Mouse (Mus musculus) limb, embryonic 13.5 days (tissue): ENCODE data around the gene Capn2. TPM values are rescaled to one million over a fixed set of nuclear protein-coding genes. Genes with fewer than 3 reads are reported as not detected.

ENCODE experiments used
- ATAC-seq: fragments of 200-750 bp; cut with Nextera tagmentation; 2 replicates; pipeline ENCODE4 v1.8.0; 2017; ENCODE audit warnings: low read depth, moderate number of reproducible peaks, moderate TSS enrichment; ENCODE audit not compliant: low FRiP score
- H3K27ac ChIP-seq: fragments of 300-500 bp; sonication (generic); 2 replicates; pipeline ENCODE4 v1.5.1; 2015; ENCODE audit warnings: inconsistent platforms, mild to moderate bottlenecking, moderate library complexity
- H3K27me3 ChIP-seq: fragments of 300-500 bp; sonication (generic); 2 replicates; pipeline ENCODE4 v1.6.1; 2015; ENCODE audit warnings: mild to moderate bottlenecking, inconsistent platforms
- H3K36me3 ChIP-seq: fragments of 300-500 bp; sonication (generic); 2 replicates; pipeline ENCODE4 v1.6.1; 2015; ENCODE audit warnings: inconsistent platforms, mild to moderate bottlenecking, moderate library complexity
- H3K4me1 ChIP-seq: fragments of 300-500 bp; sonication (generic); 2 replicates; pipeline ENCODE4 v1.6.1; 2015; ENCODE audit warnings: inconsistent platforms
- H3K4me2 ChIP-seq: fragments of 300-500 bp; sonication (generic); replicated peaks from 2 replicates; pipeline ENCODE4 v1.6.1; 2015; ENCODE audit warnings: inconsistent platforms, mild to moderate bottlenecking, moderate library complexity
- H3K4me3 ChIP-seq: fragments of 300-500 bp; sonication (generic); 2 replicates; pipeline ENCODE4 v1.5.1; 2015; ENCODE audit warnings: moderate library complexity, mild to moderate bottlenecking, inconsistent platforms
- H3K9ac ChIP-seq: fragments of 300-500 bp; sonication (generic); 2 replicates; pipeline ENCODE4 v1.6.1; 2015; ENCODE audit warnings: mild to moderate bottlenecking, inconsistent platforms
- H3K9me3 ChIP-seq: fragments of 300-500 bp; sonication (generic); 2 replicates; pipeline ENCODE4 v1.6.1; 2016; ENCODE audit warnings: inconsistent platforms
- WGBS: fragments of 180-500 bp; shearing (Covaris S2); methylation state at CpG from one replicate; pipeline ENCODE4 v1.1.7; 2015; 5-methylcytosine and 5-hydroxymethylcytosine counted together
- polyA plus RNA-seq: library from polyadenylated mRNA; unstranded; fragments of >200 nt; fragmentation: Nextera tagmentation; extraction: Ambion mirVana; gene quantifications from 2 replicates; pipeline ENCODE4 v1.2.1, GENCODE M21; 2015

The Capn2 gene
- polyA plus RNA-seq, 1 experiment from 2014 or later, result 148 TPM

DNA sequence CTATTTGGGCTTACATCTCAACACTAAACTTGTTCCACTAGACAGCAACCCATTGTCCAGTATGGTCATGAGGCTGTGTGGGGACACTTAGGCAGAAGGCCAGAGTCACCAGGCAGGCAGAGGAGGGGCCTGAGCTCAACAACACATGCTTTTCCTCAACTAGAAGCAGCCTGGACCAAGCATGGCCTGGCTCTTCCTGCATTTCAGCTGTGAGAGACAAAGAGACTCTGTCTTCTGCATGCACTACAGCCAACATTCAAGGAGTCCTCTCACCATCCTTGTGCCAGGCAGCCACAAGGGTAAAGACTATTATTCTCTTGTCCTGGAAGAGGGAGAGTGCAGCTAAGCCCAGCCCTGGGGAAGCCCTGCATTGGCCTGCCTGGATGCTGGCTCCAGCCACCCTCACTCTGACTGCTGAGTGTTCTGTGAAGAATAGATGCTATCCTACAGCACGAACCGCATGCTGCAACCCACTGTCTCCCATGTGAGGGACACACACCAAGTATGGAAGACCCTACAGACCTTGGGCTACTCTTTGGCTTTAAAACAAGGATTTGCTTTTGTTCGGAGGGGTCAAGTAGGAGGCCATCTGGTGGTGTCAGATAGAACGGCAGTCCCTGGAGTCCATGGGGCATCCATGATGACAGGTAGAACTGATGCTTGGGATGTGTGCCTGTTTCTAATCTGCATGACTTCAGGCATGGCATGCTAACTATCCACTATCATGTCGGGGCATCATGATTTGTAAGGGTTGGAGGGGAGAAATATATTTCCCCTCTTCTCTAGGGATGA, 42.2 kb downstream of the Capn2 start:
- H3K27ac ChIP-seq, result no peak overlapping the region
- H3K36me3 ChIP-seq, result peaks cover 100% of the 10 kb centered on the region
- no peak overlapping the region for H3K4me2 ChIP-seq
- H3K4me1 ChIP-seq, result no peaks in the 10 kb centered on the region
- no peak overlapping the region for H3K4me3 ChIP-seq
- WGBS, result 85% methylated on average over 5 of the region's 5 CpGs
- no peaks in the 10 kb centered on the region for H3K9me3 ChIP-seq
- no peak overlapping the region for H3K9ac ChIP-seq
- no peaks in the 10 kb centered on the region for H3K27me3 ChIP-seq
- ATAC-seq, result no peak

DNA sequence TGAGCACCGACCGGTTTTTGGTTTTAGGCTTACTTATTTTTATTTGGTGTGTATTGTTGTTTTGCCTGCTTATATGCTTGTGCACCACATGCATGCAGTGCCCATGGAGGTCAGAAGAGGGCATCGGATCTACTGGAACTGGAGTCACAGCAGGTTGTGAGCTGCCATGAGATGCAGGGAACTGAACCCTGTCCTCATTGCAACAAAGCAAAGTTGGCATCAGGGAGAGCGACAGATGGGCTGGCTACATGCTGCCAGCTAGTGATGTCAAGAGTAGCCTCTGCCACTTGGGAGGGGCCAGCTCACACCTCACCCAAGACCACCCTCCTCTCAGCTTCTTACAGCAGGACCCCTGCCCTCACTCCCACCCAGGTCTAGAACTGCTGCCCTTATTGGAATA, 51.4 kb downstream of the Capn2 start:
- 92% methylated on average over 4 of the region's 4 CpGs for WGBS
- H3K36me3 ChIP-seq, result peaks cover 72% of the 10 kb centered on the region
- no peak overlapping the region for H3K4me3 ChIP-seq
- no peak overlapping the region for H3K9ac ChIP-seq
- H3K27ac ChIP-seq, result no peak overlapping the region
- H3K4me2 ChIP-seq, result no peak overlapping the region
- H3K4me1 ChIP-seq, result 0 out of 2 replicates have a peak, but pooled peaks cover 5% of the 10 kb centered on the region
- no peaks in the 10 kb centered on the region for H3K27me3 ChIP-seq
- no peak for ATAC-seq
- no peaks in the 10 kb centered on the region for H3K9me3 ChIP-seq

DNA sequence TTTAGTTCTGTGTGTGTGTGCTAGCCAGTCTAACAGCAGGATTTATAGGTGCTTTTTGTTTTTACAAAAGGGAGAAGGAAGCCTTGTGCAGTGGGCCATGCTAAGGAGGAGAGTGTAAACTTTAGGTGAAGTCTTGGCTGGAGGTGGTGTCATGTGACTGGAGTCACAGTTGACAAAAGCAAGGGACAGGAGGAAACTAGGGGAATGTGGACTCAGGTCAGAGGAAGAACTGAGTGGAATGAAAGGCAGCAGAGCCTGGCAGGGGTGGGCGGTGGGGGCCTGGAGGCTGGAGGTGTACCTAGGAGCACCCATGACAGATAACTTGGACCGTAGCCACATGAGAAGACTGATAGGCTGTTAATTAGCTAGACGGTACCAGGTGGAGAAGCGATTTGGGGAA, 52.1 kb downstream of the Capn2 start:
- no peaks in the 10 kb centered on the region for H3K27me3 ChIP-seq
- peaks cover 72% of the 10 kb centered on the region for H3K36me3 ChIP-seq
- no peak overlapping the region for H3K27ac ChIP-seq
- no peaks in the 10 kb centered on the region for H3K9me3 ChIP-seq
- WGBS, result 83% methylated on average over 4 of the region's 4 CpGs
- no peak for ATAC-seq
- no peak overlapping the region for H3K4me2 ChIP-seq
- H3K4me1 ChIP-seq, result 0 out of 2 replicates have a peak, but pooled peaks cover 5% of the 10 kb centered on the region
- H3K4me3 ChIP-seq, result no peak overlapping the region
- H3K9ac ChIP-seq, result no peak overlapping the region

DNA sequence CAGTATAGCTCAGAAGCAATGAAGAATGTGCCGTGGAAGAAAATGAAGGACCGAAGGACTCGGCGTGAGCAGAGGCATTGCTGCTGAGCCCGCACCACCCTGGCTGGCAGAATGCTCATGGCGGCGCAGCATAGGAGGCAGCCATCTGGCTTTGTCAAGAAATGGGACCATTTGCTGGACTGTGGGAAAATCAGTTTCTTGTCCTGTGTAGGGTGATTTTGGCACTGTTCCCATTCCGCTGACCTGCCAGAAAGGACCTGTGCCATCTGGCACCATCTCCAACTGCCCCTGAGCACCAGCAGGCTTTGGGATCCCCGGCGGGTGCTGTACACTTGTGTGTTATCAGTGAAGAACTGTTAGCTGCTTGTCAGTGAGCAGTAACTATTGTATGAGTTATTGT, 55.6 kb downstream of the Capn2 start:
- WGBS, result 97% methylated on average over 10 of the region's 10 CpGs
- H3K36me3 ChIP-seq, result peaks cover 62% of the 10 kb centered on the region
- H3K4me1 ChIP-seq, result 0 out of 2 replicates have a peak, but pooled peaks cover 5% of the 10 kb centered on the region
- no peak for ATAC-seq
- H3K4me3 ChIP-seq, result no peak overlapping the region
- H3K4me2 ChIP-seq, result no peak overlapping the region
- H3K9ac ChIP-seq, result no peak overlapping the region
- no peaks in the 10 kb centered on the region for H3K27me3 ChIP-seq
- H3K27ac ChIP-seq, result no peak overlapping the region
- no peaks in the 10 kb centered on the region for H3K9me3 ChIP-seq

DNA sequence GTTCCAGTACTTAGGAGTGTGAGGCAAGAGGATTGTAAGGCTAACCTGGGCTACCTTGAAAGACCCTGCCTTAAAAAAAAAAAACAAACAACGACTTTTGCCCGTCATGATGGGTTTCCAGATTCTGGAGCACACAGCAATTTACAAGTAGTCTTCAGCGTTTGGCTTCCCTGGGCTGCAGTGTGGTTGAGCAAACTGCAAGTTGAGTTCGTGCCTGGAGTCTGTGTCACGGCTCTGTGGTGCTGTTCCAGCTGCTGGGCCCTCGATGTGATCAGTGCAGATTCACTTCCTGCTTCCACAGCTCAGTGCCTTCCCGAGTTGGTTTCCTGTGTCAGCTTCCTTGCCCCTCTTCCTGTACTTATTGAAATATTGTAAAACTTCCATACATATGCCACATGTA, 56.1 kb downstream of the Capn2 start:
- Histone ChIP-seq H3K4me3 (no peak overlapping the region), H3K27me3 (no peaks in the 10 kb centered on the region), H3K9ac (no peak overlapping the region), H3K27ac (no peak overlapping the region), H3K4me2 (no peak overlapping the region), H3K4me1 (0 out of 2 replicates have a peak, but pooled peaks cover 5% of the 10 kb centered on the region), H3K36me3 (peaks cover 61% of the 10 kb centered on the region), H3K9me3 (no peaks in the 10 kb centered on the region)
- WGBS, result 78% methylated on average over 7 of the region's 7 CpGs
- ATAC-seq, result no peak

DNA sequence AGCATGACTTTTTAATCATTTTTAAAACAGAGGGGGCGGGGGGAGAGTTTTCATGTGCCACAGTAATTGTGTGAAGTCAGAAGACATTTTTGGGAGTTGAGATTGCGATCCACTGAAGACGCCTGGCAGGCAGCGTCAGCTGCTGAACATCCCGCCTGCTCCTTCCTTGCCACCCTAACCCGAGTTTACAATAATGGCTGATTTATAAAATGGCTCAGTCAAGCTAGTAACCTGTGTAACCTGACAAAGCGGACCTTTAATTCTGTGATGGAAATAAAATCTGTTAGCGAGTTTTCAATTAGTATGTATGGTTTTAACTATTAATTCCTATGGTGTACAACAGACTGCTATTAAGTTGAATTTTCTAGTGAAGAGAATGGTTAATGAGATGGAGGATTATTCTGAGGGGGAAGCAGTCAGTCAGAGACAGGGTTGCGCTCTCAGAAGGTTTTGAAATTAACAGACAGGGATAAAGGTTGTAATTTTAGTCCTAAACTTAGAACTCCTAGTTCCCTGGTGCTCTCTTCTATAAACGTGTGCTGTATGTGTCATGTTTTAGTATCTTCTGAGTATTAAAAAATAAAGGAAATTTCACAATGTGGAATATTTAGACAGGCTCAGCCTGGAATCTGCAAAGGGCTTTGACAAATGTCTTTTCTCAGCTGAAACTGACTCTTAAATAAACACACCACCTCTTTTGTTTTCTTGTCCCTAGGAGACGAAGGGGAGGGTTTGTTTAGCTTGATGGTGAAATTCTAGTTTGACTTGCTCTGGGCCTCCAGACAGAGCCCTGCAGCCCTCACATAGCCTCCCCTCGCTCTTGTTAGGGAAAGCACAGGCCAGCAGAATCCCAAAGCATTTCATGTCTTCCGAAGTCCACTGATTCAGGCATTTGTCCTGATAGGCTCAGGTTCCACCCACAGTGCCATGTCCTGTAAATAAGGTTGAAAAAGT, 56.8 kb downstream of the Capn2 start:
- Histone ChIP-seq H3K27ac (no peak overlapping the region), H3K9me3 (no peaks in the 10 kb centered on the region), H3K27me3 (no peaks in the 10 kb centered on the region), H3K4me2 (no peak overlapping the region), H3K9ac (no peak overlapping the region; the same call in 1 of the 2 replicates), H3K36me3 (peaks cover 65% of the 10 kb centered on the region), H3K4me1 (0 out of 2 replicates have a peak, but pooled peaks cover 5% of the 10 kb centered on the region), H3K4me3 (no peak overlapping the region)
- no peak for ATAC-seq
- whole genome bisulfite sequencing, result 83% methylated on average over 13 of the region's 13 CpGs

DNA sequence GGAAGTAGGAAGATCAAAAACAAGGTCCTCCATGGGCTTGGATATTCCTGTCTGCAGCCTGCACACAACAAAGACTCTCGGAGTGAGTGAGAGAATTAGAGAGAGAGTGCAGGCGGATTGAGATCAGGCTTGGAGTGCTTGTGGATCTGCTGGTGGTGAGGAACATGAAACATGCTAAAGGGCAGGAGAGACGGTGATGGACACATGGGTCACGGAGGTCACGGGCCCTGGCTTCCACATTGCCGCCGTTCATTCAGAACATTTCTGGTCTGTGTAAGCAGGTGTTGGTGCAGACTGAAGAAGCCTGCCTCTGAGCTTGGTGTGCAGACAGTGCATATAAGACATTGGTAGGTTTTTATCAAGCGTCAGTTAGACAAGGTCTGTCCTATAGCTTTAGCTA, 58.0 kb downstream of the Capn2 start:
- Histone ChIP-seq H3K9ac (no peak overlapping the region), H3K4me3 (no peak overlapping the region), H3K4me1 (no peaks in the 10 kb centered on the region), H3K4me2 (no peak overlapping the region), H3K27me3 (no peaks in the 10 kb centered on the region), H3K9me3 (no peaks in the 10 kb centered on the region), H3K27ac (no peak overlapping the region), H3K36me3 (peaks cover 76% of the 10 kb centered on the region)
- WGBS, result 92% methylated on average over 8 of the region's 8 CpGs
- ATAC-seq, result no peak

DNA sequence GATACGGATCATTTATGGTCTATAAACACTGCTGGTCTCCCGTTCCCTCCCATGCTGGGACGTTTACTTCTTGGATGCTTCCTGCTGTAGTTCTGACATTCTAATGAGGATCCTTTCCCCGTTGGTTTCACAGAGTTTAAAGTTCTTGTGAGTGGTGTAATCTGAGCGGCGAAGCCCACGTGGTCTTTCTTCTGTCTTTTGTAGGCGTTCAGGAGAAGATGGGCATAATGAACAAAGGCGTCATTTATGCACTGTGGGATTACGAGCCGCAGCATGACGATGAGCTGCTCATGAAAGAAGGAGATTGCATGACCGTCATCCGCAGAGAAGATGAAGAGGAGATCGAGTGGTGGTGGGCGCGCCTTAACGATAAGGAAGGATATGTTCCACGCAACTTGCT, 58.9 kb downstream of the Capn2 start:
- H3K27ac ChIP-seq, result no peak overlapping the region

DNA sequence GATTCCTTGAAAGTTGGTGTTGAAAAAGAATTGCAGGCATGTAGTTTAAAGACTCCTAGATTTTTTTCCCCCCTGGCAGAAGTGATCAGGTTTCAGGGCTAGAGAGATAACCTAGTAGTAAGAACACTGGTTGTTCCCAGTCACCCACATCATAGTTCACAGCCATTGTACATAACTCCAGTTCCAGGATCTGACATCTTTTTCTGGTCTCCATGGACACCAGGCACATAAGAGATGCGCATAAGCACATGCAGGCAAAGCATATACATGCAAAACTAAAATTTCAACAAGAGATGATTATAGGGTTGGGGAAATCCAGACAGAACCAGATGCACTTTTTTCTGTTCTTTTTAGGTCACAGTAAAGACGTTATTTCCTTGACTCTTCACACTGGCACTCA, 62.3 kb downstream of the Capn2 start:
- Histone ChIP-seq H3K27me3 (no peaks in the 10 kb centered on the region), H3K4me3 (no peak overlapping the region), H3K9ac (no peak overlapping the region), H3K9me3 (no peaks in the 10 kb centered on the region), H3K4me1 (no peaks in the 10 kb centered on the region), H3K4me2 (no peak overlapping the region), H3K27ac (no peak overlapping the region), H3K36me3 (peaks cover 62% of the 10 kb centered on the region)
- WGBS, result 92% methylated on average over 2 of the region's 2 CpGs
- no peak for ATAC-seq

More for the DNA sequence above, 58.9 kb downstream of the Capn2 start:
- ATAC-seq, result no peak
- Histone ChIP-seq H3K9ac (no peak overlapping the region), H3K36me3 (peaks cover 80% of the 10 kb centered on the region), H3K4me3 (no peak overlapping the region), H3K4me1 (no peaks in the 10 kb centered on the region), H3K4me2 (no peak overlapping the region), H3K9me3 (no peaks in the 10 kb centered on the region), H3K27me3 (no peaks in the 10 kb centered on the region)
- WGBS, result 76% methylated on average over 19 of the region's 19 CpGs

DNA sequence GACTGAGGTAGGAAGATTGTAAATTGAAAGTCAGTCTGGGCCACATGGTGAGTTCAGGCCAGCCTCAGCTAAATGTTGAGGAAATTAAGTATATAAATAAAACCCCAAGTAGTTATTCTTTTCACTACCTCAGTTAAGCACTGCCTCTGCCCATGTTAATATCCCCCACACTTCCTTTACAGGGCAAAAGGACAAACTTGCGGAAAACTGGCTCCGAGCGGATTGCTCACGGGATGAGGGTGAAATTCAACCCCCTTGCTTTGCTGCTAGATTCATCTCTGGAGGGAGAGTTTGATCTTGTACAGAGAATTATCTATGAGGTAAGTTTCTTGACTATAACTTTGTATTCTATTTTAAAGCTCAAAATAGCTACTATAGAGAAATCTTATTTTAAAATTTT, 64.9 kb downstream of the Capn2 start:
- no peaks in the 10 kb centered on the region for H3K4me1 ChIP-seq
- peaks cover 66% of the 10 kb centered on the region for H3K36me3 ChIP-seq
- no peaks in the 10 kb centered on the region for H3K9me3 ChIP-seq
- 70% methylated on average over 4 of the region's 4 CpGs for WGBS
- H3K4me3 ChIP-seq, result no peak overlapping the region
- H3K4me2 ChIP-seq, result no peak overlapping the region
- H3K27me3 ChIP-seq, result no peaks in the 10 kb centered on the region
- H3K9ac ChIP-seq, result no peak overlapping the region
- ATAC-seq, result no peak
- no peak overlapping the region for H3K27ac ChIP-seq

DNA sequence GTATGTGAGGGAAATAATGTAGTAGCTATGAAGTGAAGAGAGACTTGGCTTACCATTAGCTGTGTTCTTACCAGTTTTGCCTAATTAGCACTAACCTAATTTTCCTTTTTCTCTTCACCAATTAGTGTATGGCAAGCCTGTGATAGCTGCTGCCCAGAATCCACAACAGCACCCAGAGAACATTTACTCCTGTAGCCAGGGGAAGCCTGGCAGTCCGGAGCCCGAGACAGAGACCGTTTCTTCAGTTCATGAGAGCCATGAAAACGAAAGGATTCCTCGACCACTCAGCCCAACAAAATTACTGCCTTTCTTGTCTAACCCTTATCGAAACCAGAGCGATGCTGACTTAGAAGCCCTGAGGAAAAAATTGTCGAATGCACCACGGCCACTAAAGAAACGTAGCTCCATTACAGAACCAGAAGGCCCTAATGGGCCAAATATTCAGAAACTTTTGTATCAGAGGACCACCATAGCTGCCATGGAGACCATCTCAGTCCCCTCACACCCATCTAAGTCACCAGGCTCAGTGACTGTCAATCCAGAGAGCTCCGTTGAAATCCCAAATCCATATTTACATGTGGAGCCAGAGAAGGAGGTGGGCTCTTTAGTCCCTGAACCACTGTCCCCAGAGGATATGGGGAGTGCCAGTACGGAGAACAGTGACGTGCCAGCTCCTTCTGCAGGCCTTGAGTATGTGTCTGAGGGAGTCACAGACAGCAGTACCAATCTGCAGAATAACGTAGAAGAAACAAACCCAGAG, 69.0 kb downstream of the Capn2 start:
- ATAC-seq, result no peak
- Histone ChIP-seq H3K9ac (no peak overlapping the region), H3K4me1 (no peaks in the 10 kb centered on the region), H3K9me3 (no peaks in the 10 kb centered on the region), H3K27me3 (no peaks in the 10 kb centered on the region), H3K4me2 (no peak overlapping the region), H3K4me3 (no peak overlapping the region), H3K27ac (no peak overlapping the region), H3K36me3 (peaks cover 69% of the 10 kb centered on the region)
- 96% methylated on average over 14 of the region's 14 CpGs for WGBS
